Mouse (Mus musculus) kidney, postnatal 36 days (tissue): Measurements from ENCODE around the gene Defb15.
"Not testable (repeated sequence)": the region's sequence is repeated elsewhere in the genome, so short reads cannot be mapped to it uniquely, and the experiment has no call there.

ENCODE experiments used
- DNase-seq, 2 experiments: peaks; one replicate each; pipeline ENCODE4 v3.0.0; 2021 to 2022; ENCODE audit warnings: mixed read lengths in 2 of 2

Gene Defb15

DNA sequence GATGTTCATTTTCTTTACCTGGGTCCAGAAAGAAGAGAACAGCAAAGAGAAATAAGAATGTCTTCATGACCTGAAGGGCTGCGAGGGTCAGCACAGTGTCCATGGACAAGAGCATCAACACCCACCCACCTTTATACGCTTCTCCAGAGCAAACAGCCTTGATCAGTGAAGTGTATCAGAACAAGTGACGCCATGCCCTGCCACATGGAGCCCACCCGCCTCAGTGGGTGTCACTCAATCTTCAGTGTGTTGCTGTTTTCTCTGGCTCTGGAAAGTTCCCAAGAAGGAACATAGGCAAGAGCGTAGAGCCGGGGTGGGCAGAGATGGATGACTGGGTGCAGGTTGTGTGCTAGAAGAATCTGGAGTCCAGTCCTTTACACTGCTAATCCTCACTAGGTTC, at the start of gene Defb15:
Defb15 (minus strand) TSS at position 101 of the 400 bp plus-strand sequence.
- DNase-seq, result no peak

DNA sequence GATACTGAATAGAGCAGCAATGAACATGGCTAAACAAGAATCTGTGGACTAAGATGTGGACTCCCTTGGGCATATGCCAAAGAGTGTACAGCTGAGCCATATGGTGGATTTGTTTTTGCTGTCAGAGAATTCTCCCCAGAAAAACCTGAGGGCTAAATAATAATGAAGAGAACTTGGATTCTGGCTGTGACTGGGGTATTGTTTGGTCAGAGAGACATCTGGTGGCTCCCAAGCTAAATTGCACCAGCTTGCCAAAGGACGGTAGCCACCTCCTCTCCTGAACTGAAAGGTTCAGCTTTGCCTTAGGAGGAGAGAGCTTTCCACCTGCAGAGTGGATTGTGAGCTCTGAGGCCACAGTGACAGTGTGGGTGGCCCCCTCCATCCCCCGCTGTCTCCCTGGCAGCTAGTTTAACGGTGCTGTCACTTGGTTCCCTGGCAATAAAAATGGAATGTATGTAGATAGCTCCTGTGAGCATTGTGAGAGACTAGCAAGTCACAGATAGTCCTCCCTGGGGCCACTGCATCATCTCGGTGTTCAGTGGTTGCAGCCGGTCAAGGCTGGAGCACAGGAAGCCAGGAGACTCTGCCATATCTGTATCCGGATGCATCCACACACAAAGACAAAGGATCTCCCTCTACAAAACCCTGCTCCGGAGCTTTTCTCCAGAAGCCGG, 49.3 kb upstream of the Defb15 start:
- DNase-seq, result peak; percentile 3 to 23

DNA sequence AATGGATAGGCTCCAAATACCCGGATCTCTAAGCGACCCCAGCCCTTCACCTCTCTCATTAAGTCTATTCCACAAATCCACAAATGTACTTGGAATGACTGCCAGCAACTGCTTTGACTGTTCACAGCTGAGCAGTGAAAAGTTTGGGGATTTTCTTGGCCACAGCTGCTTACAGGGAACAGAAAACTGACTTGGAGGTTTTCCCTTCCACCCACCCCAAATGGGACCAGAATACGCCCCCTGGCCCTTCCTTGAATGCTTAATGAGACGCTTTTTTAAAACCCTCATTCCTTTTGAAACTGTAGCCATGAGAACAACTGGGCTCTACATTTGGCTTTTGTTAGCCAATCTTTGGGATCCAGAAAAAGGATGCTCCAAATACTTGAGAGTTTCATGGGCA, 45.7 kb upstream of the Defb15 start:
- no peak for DNase-seq

DNA sequence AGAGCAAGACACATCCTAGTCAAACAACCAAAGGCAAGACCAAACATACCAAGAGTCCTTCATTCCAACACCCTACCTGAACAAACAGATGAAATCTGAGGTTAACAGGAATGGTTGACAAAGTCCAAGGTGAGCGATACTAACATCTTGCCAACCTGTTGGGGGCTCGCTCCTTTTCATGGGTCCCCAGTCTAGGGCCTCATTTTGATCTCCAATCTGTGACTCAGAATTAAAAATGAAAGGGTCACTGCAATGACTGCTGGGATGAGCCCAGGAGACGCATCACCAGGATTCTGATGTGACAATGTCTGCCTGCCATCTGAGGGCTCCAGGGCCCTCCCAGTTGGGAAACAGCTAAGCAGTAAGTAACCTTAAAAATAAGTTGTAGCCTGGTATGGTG, 37.0 kb upstream of the Defb15 start, which contains the start of gene Ccdc70:
Ccdc70 (plus strand) TSS at position 301 of the 400 bp plus-strand sequence.
- DNase-seq, result no peak

DNA sequence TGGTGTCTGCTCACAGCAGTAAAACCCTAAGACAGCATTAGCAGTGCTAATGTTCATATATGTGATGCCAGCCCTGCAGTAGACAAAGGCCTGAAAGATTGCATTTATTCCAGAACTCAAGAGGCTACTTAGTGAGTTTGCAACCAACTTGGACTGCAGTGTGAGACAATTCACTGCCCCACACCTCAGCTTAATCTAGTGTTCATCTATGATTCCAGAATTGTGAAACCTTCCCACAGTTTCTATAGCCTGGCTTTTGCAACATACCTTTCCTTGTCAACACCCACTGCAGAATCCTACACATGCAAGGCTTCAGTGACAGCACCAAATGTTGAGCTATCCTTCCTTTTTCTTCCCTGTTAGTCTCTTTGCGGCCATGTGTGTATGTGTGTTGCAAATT, 34.1 kb upstream of the Defb15 start:
- DNase-seq, result no peak

DNA sequence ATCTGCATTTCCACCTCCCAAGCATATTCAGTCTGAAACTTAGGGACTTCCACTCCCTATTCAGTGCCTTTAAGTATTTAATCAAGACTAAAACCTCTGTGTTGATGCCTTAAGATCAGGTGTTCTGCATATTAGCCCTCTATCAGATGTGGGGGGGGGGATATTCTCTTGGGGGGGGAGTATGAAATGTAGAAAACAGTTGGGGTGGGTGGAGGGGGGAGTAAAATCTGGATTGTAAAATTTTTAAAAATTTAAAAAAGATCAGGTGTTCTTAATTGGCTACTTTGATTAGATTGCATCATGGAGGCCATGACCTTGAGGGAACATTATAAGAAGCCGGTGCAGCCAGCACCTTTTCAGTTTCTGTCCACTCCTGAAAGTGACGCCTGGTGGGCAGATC, 25.9 kb upstream of the Defb15 start, which contains the start of gene Fam90a1a:
Fam90a1a (plus strand) TSS at position 301 of the 400 bp plus-strand sequence.
- no peak for DNase-seq

DNA sequence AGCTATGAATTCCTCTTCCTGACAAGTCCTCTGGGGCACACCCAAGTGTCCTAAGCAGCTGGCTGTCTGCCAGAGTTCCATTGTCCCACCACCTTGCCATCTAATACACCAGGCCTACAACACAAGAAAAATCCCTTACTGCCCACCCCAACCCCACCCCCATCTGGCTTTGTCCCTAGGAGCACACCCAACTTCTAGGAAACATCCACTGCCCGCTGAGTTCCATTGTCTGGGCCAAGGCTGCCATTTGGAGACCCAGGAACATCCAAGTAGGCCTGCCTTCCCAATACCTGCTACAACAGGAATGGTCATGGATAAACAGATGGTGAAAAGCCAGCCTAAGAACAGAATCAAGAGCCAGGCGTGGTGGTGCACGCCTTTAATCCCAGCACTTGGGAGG, 23.8 kb upstream of the Defb15 start:
- no peak for DNase-seq

DNA sequence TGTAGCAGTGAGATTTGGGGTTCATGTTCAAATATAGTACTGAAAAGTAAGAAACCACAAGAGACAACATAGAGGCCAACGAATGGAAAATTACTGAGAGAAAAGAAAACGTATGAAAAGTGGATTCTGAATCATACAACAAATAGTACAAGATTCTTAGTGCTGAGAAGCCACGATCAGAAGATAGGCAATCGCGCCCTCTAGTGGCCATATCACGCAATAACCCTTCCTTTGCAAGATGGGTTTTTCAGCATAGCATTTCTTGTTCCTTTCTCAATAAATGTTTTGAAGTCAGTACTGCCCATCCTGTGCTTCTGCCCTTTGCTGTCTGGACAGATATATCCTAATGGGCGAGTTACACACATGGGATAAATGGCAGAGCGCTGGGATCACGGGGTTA, 22.8 kb upstream of the Defb15 start:
- peak; percentile 25 to 75 for DNase-seq

DNA sequence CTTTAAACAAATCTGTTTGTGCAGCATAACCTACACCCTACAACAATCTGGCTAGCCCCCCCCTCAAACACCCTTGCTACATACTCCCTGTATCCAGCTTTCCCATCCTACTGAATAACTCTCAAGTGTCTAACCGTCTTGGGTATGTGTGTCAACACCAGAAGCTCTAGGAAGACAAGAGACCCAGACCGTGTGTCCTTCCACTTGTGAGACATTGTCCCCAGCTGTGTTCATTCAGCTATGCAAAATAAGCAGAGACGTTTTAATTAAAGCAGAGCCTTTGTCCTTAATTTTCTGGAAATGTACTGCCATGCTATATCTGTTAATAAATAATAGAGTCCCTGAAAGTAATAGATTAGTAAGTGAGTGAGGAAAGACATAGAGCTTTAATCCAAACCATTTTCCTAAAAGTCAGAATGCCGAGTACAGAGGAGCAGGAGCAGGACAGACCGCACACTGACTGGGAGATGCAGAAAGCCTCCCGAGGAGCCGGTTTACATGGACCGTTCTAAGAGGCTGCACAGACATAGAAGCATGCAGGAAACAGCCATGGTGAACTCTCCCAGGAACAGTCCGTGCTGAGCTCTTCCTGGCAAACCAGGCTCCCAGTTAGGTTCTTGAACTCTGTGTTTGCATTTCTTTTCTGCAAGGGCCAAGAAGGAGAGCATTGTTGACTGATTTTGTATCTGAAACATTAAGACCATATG, 15.0 kb upstream of the Defb15 start:
- peak; percentile 3 to 9 for DNase-seq

DNA sequence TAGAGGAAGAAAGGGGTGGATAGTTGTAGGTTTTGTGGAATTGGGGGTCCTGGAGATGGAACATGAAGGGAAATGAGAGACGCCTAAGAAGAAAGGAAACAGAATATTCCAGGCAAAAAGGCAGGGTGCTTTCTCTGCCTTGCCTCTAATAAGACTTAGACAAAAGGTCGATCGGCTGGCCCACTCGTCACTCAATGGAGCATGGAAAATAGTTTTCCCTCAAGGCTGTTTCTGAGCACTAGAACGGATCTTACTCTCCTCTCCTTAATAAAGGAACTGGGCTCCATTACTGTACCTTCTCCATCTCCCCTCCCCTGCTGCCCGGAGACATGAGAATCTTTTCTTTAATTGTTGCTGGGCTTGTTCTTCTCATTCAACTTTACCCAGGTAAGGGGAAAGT, 14.0 kb upstream of the Defb15 start, which contains the start of gene Defb13:
Defb13 (plus strand) TSS at position 301 of the 400 bp plus-strand sequence.
- DNase-seq, result no peak

DNA sequence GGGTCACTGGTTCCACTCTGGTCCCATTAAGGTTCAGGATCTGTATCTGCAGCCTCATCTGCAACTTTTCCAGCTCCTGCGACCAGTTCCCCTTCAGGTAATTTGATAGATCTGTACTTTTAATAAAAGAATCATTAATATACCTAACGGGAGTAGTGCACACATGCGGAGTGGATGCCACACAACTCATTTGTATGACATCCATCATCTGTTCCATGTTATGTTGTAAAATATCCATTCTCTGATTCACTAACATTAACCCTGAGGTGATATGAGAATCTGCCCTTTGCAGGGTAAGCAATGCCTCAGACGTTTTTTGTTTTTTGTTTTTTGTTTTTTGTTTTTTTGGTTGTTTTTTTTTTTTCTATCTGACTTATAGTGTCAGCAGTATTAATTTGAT, 5.5 kb upstream of the Defb15 start, which contains the start of gene Defb35:
Defb35 (plus strand) TSS at position 301 of the 400 bp plus-strand sequence.
- DNase-seq, result not testable (repeated sequence)

DNA sequence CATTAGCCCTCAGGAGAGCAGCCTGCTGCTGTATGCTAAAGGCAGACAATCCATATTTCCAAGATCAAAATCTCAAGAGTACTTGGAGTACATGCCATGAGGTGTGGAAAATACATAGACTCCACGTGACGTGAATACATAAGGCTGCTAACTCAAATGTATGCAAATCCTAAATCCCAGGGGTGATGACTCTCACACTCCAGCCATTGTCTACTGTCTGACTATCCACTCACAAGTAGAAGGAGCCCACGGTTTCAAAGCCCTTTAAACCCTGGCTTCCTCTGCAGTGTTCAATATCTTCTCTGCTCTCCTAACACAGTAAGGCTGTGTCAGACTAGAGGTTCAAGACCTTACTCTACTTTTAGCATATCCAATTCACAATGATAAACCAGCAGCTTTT, 1.8 kb downstream of the Defb15 start:
- DNase-seq, result not testable (repeated sequence)

DNA sequence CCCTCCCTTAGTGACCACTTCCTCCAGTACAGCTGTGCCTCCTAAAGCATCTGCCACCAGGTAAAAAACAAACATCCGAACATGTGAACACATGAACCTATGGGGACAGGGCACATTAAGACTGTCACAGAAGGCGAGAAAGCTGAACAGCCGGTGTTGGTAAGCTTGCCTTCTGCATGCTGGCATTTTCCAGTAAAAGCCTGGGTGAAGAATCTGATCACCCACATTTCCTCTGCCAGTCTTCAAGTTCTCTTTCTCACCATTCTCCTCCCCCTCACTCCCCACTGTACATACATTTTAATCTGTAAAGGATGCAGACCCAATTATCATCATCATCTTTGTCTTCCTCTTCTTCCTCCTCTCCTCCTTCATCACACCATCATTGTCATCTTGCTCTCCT, 16.9 kb downstream of the Defb15 start:
- DNase-seq, result no peak

DNA sequence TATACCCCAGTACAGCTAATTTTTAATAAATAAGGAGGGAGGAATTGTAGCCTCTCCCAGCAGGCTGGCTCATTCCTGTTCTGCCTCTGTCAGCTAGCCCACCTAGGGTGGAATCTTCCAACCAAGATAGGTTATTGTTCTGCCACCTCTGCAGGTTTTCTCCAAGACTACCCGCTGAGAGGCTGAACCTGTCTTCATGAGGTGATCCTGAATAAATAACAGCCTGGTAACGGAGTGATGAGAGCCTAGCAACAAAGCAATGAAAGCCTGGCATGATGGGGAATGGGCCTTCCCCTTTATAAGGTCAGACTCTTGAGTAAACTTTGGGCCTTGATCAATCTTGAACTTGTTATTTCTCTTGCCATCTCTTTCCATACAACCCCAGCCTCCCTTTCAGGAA, 20.0 kb downstream of the Defb15 start:
- DNase-seq, result no peak

DNA sequence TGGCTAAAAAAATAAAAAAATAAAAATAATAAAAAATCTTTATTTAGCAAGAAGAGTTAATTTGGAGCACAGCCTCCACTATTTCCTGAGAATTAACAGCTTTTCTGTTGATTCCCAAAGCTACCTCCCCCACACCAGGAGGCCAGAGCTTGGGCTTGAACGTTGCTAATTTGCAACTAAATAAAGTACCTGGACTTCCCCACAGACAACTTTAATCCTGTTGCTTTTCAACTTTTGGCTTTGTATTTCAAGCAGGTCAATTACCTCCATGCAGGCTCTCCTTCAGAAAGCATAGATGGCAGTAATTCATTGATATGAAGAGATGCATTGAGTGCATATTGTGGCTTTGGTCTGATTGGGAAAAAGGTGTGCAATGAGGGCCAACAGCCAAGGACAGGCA, 20.6 kb downstream of the Defb15 start:
- DNase-seq, result no peak

DNA sequence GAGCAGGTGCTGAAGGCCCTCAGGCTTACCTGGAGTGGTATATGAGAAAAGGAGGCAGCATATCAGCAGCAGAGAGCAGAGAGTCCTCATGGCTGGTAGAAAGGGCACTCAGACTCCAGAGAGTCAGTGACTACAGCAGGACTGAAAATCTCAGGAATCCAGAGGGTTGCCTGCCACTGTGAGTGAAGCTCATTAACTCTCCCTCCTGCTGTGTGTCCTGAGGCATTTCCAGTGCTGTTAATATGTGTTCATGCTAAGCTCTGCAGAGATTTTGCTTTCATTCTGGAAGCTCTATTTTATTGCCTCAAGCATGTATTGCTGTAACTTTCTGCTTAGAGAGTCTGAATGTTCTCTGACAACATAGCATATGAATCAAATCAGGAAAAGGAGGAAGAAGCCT, 26.2 kb downstream of the Defb15 start, which contains the start of gene Defb11:
Defb11 (minus strand) TSS at position 123 of the 400 bp plus-strand sequence.
- DNase-seq, result peak; percentile 22 to 44

DNA sequence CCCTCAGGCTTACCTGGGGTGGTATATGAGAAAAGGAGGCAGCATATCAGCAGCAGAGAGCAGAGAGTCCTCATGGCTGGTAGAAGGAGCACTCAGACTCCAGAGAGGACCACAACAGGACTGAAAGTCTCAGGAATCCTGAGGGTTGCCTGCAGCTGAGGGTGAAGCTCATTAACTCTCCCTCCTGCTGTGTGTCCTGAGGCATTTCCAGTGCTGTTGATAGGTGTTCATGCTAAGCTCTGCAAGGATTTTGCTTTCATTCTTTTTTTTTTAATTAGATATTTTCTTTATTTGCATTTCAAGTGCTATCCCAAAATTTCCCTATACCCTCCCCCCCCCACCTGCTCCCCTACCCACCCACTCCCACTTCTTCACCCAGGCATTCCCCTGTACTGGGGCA, 47.2 kb downstream of the Defb15 start, which contains the start of gene Defb9:
Defb9 (minus strand) TSS at position 101 of the 400 bp plus-strand sequence.
- DNase-seq, result peak; percentile 1 to 4
